Mouse (Mus musculus) lung, embryonic 16.5 days (tissue): ENCODE measurements around the gene Pdia5. TPM values are rescaled to one million over a fixed set of nuclear protein-coding genes. Genes with fewer than 3 reads are reported as not detected.

Experiments
- ATAC-seq: fragments of 200-750 bp; cut with Nextera tagmentation; 2 replicates; pipeline ENCODE4 v1.8.0; 2017; ENCODE audit warnings: low read depth, mild to moderate bottlenecking, moderate library complexity
- H3K27ac ChIP-seq: fragments of 300-500 bp; sonication (generic); 2 replicates; pipeline ENCODE4 v1.5.1; 2014; ENCODE audit warnings: mild to moderate bottlenecking, control low read depth, low read length
- H3K27me3 ChIP-seq: fragments of 300-500 bp; sonication (generic); 2 replicates; pipeline ENCODE4 v1.6.1; 2014; ENCODE audit warnings: low read depth, low read length, mixed read lengths; ENCODE audit not compliant: control insufficient read depth, insufficient read depth
- H3K36me3 ChIP-seq: fragments of 300-500 bp; sonication (generic); 2 replicates; pipeline ENCODE4 v1.6.1; 2014; ENCODE audit warnings: low read length; ENCODE audit not compliant: control insufficient read depth, insufficient read depth
- H3K4me1 ChIP-seq: fragments of 300-500 bp; sonication (generic); replicated peaks from 2 replicates; pipeline ENCODE4 v1.6.1; 2014; ENCODE audit warnings: low read length, mixed read lengths; ENCODE audit not compliant: control insufficient read depth, insufficient read depth
- H3K4me2 ChIP-seq: fragments of 300-500 bp; sonication (generic); 2 replicates; pipeline ENCODE4 v1.6.1; 2014; ENCODE audit warnings: low read depth, low read length, control low read depth
- H3K4me3 ChIP-seq: fragments of 300-500 bp; sonication (generic); 2 replicates; pipeline ENCODE4 v1.5.1; 2014; ENCODE audit warnings: mild to moderate bottlenecking, low read length, control low read depth
- H3K9ac ChIP-seq: fragments of 300-500 bp; sonication (generic); 2 replicates; pipeline ENCODE4 v1.6.1; 2014; ENCODE audit warnings: low read length, control low read depth
- H3K9me3 ChIP-seq: fragments of 300-500 bp; sonication (generic); 2 replicates; pipeline ENCODE4 v1.6.1; 2016; ENCODE audit warnings: low read length; ENCODE audit not compliant: control insufficient read depth
- WGBS: fragments of 180-500 bp; shearing (Covaris S2); extraction: QIAGEN DNeasy Blood & Tissue Kit; methylation state at CpG from one replicate; pipeline ENCODE4 v1.1.7; 2014; 5-methylcytosine and 5-hydroxymethylcytosine counted together
- microRNA-seq: library from miRNA; unstranded; fragments of <30 nt; microRNA quantifications from one replicate; pipeline ENCODE4, GENCODE M21; 2016
- polyA plus RNA-seq: library from polyadenylated mRNA; unstranded; fragments of >200 nt; fragmentation: Nextera tagmentation; extraction: Ambion mirVana; gene quantifications from 2 replicates; pipeline ENCODE4 v1.2.1, GENCODE M21; 2015

Gene Pdia5
- polyA plus RNA-seq, 1 experiment from 2014 or later = 40.3 TPM

- Histone ChIP-seq H3K27me3 (no peaks in the 10 kb centered on the region), H3K9me3 (no peaks in the 10 kb centered on the region), H3K27ac (no peak overlapping the region), H3K9ac (no peak overlapping the region), H3K4me3 (no peak overlapping the region; the same call in 1 of the 2 replicates), H3K4me1 (peaks cover 12% of the 10 kb centered on the region), H3K4me2 (peak overlapping the region; percentile 79), H3K36me3 (peaks cover 6% of the 10 kb centered on the region; the same call in 1 of the 2 replicates)
- WGBS = 85% methylated on average over 2 of the region's 2 CpGs
- no peak for ATAC-seq
Observed at GRCm38 (mm10) chr16:35362221-35362620, 128.5 kb downstream of the Pdia5 start.

DNA sequence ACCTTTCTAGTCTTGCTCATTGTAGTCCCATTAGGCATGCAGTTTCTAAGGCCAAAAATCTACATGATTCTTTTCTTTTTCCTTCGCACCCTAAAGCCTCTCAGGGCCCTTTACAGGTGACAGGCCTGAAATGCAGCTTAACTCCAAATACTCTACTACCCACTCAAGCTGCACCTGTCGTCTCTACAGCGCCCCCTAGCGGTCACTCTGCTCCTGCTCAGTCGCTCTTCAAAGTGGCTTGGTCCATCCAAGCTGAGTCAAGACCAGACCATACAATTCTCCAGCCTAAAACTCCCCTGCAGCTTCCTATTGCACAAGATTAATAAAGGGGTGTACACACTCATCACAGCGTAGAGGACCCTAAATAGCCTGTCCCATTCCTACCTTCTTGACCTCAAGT lies 130.1 kb downstream of the Pdia5 start:
- H3K27ac ChIP-seq = no peak overlapping the region

GRCm38 (mm10) chr16:35357449-35357848 lies 133.2 kb downstream of the Pdia5 start:
- 58% methylated on average over 1 of the region's 1 CpGs for WGBS
- Histone ChIP-seq H3K27ac (no peak overlapping the region), H3K9ac (no peak overlapping the region), H3K4me2 (no peak overlapping the region), H3K36me3 (peaks cover 6% of the 10 kb centered on the region), H3K27me3 (no peaks in the 10 kb centered on the region), H3K9me3 (no peaks in the 10 kb centered on the region), H3K4me1 (peaks cover 3% of the 10 kb centered on the region), H3K4me3 (no peak overlapping the region)
- ATAC-seq = no peak

More for the DNA sequence above, 130.1 kb downstream of the Pdia5 start:
- 34% methylated on average over 6 of the region's 6 CpGs for WGBS
- Histone ChIP-seq H3K4me2 (no peak overlapping the region), H3K27me3 (no peaks in the 10 kb centered on the region), H3K4me1 (peaks cover 12% of the 10 kb centered on the region), H3K9me3 (no peaks in the 10 kb centered on the region), H3K4me3 (no peak overlapping the region), H3K9ac (no peak overlapping the region), H3K36me3 (peaks cover 6% of the 10 kb centered on the region; the same call in 1 of the 2 replicates)
- no peak for ATAC-seq

Small RNA genes lying within 50 kb of the gene (microRNA-seq; reads per million reads assigned to microRNA genes)
- gene Gm25548 = not detected

Other genes starting within 250 kb of the Pdia5 start
- 48.6 and 49.5 TPM in 2 replicates for gene Sec22a, start 127.0 kb downstream of the Pdia5 start, polyA plus RNA-seq
- 2.4 and 3.1 TPM in 2 replicates for gene Sema5b, start 50.3 kb upstream of the Pdia5 start, polyA plus RNA-seq